Mouse (Mus musculus) heart, postnatal 0 days (tissue): ENCODE data around the gene Carmil2. TPM values are rescaled to one million over a fixed set of nuclear protein-coding genes. Genes with fewer than 3 reads are reported as not detected.

ENCODE experiments used
- ATAC-seq: fragments of 200-750 bp; cut with Nextera tagmentation; 2 replicates; pipeline ENCODE4 v1.8.0; 2017; ENCODE audit warnings: low read depth, moderate number of reproducible peaks, moderate library complexity; ENCODE audit not compliant: insufficient read depth
- DNase-seq: peaks from one replicate; pipeline ENCODE4 v3.0.0-alpha.2; 2016; ENCODE audit warnings: low spot score
- H3K27ac ChIP-seq: fragments of 300-500 bp; sonication (generic); 2 replicates; pipeline ENCODE4 v1.5.1; 2014; ENCODE audit warnings: low read depth, mild to moderate bottlenecking
- H3K27me3 ChIP-seq: fragments of 300-500 bp; sonication (generic); 2 replicates; pipeline ENCODE4 v1.6.1; 2014; ENCODE audit warnings: low read length, mixed read lengths; ENCODE audit not compliant: control insufficient read depth, insufficient read depth
- H3K36me3 ChIP-seq: fragments of 300-500 bp; sonication (generic); replicated peaks from 2 replicates; pipeline ENCODE4 v1.6.1; 2014; ENCODE audit warnings: low read length, mixed read lengths; ENCODE audit not compliant: control insufficient read depth, insufficient read depth
- H3K4me1 ChIP-seq: fragments of 300-500 bp; sonication (generic); 2 replicates; pipeline ENCODE4 v1.6.1; 2014; ENCODE audit warnings: antibody characterized with exemption; ENCODE audit not compliant: control insufficient read depth, insufficient read depth
- H3K4me2 ChIP-seq: fragments of 300-500 bp; sonication (generic); 2 replicates; pipeline ENCODE4 v1.6.1; 2014; ENCODE audit warnings: low read depth, mild to moderate bottlenecking, low read length, moderate library complexity
- H3K4me3 ChIP-seq: fragments of 300-500 bp; sonication (generic); 2 replicates; pipeline ENCODE4 v1.5.1; 2014; ENCODE audit warnings: low read depth, low read length
- H3K9ac ChIP-seq: fragments of 300-500 bp; sonication (generic); replicated peaks from 2 replicates; pipeline ENCODE4 v1.6.1; 2014; ENCODE audit warnings: low read depth, low read length, mixed read lengths
- H3K9me3 ChIP-seq: fragments of 300-500 bp; sonication (generic); replicated peaks from 2 replicates; pipeline ENCODE4 v1.6.1; 2016; ENCODE audit warnings: low read length; ENCODE audit not compliant: control insufficient read depth
- CTCF ChIP-seq: IDR thresholded peaks from 2 replicates; pipeline ENCODE4 v1.5.1; 2016; ENCODE audit warnings: antibody characterized with exemption, control low read depth, low read depth
- EP300 ChIP-seq: IDR thresholded peaks from 2 replicates; pipeline ENCODE4 v1.6.1; 2016; ENCODE audit warnings: antibody characterized with exemption, low read depth
- WGBS: fragments of 180-500 bp; shearing (Covaris S2); extraction: QIAGEN DNeasy Blood & Tissue Kit; methylation state at CpG from one replicate; pipeline ENCODE4 v1.1.7; 2014; 5-methylcytosine and 5-hydroxymethylcytosine counted together
- polyA plus RNA-seq: library from polyadenylated mRNA; unstranded; fragments of >200 nt; fragmentation: Nextera tagmentation; extraction: Ambion mirVana; gene quantifications from 2 replicates; pipeline ENCODE4 v1.2.1, GENCODE M21; 2015
- total RNA-seq: library from RNA; depleted of rRNA; stranded (reverse); fragments of >200 nt; gene quantifications from 2 replicates; pipeline ENCODE4 v1.2.3, GENCODE M21; 2014; ENCODE audit warnings: low replicate concordance; rRNA removed

Carmil2 gene
- total and polyA plus RNA-seq, 2 experiments from 2014 or later: 0.05 to 1.3 TPM

- DNase-seq (peak; percentile 83), ATAC-seq (peak; percentile 90)
- Histone ChIP-seq H3K9me3 (no peaks in the 10 kb centered on the region), H3K27me3 (no peaks in the 10 kb centered on the region), H3K27ac (peak overlapping the region; percentile 86), H3K4me1 (no peaks in the 10 kb centered on the region), H3K9ac (0 out of 2 replicates have a peak overlapping the region, but pooled peaks have one; percentile 15), H3K4me3 (no peak overlapping the region), H3K36me3 (0 out of 2 replicates have a peak, but pooled peaks cover 12% of the 10 kb centered on the region), H3K4me2 (peak overlapping the region; percentile 15; the same call in 1 of the 2 replicates)
- WGBS: 68% methylated on average over 18 of the region's 18 CpGs
- TF ChIP-seq CTCF (no peak), EP300 (peak; percentile 91)
Measured at GRCm38 (mm10) chr8:105727397-105728124, 41.5 kb downstream of the Carmil2 start.

GRCm38 (mm10) chr8:105732186-105732585 lies 46.1 kb downstream of the Carmil2 start:
- DNase-seq (no peak), ATAC-seq (no peak)
- WGBS: 88% methylated on average over 5 of the region's 5 CpGs
- no peaks in the 10 kb centered on the region for H3K9me3 ChIP-seq
- no peak overlapping the region for H3K4me2 ChIP-seq
- TF ChIP-seq EP300 (no peak), CTCF (no peak)
- H3K4me1 ChIP-seq: no peaks in the 10 kb centered on the region
- 0 out of 2 replicates have a peak, but pooled peaks cover 4% of the 10 kb centered on the region for H3K36me3 ChIP-seq
- no peaks in the 10 kb centered on the region for H3K27me3 ChIP-seq
- no peak overlapping the region for H3K27ac ChIP-seq
- no peak overlapping the region for H3K4me3 ChIP-seq
- no peak overlapping the region for H3K9ac ChIP-seq

GRCm38 (mm10) chr8:105739216-105739615 lies 53.1 kb downstream of the Carmil2 start:
- 84% methylated on average over 5 of the region's 5 CpGs for WGBS
- DNase-seq (no peak), ATAC-seq (no peak)
- Histone ChIP-seq H3K9me3 (no peaks in the 10 kb centered on the region), H3K4me3 (no peak overlapping the region), H3K27me3 (no peaks in the 10 kb centered on the region), H3K4me1 (no peaks in the 10 kb centered on the region), H3K27ac (no peak overlapping the region), H3K36me3 (no peaks in the 10 kb centered on the region), H3K4me2 (no peak overlapping the region), H3K9ac (no peak overlapping the region)
- TF ChIP-seq EP300 (no peak), CTCF (no peak)

DNA sequence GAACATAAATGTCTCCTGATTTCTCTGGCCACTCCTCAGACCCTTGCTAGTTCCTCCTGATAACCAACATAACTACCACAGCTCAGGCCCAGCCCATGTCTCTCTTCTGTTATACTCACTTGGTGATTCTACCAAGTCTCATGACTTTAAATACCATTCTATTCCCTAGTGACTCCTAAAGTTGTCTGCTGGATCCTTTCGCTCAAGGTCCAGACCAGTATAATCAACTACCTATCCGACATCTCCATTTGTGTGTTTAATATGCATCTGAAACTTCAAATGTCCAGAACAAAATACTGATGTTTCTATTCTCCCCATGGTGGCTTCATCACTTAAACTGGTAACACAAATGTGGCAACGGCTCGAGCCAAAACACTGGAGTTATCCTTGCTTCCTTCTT lies 57.2 kb downstream of the Carmil2 start:
- DNase-seq: no peak
- peaks cover 3% of the 10 kb centered on the region; the same call in 1 of the 2 replicates for H3K4me1 ChIP-seq
- H3K4me2 ChIP-seq: no peak overlapping the region
- H3K4me3 ChIP-seq: no peak overlapping the region
- no peak for ATAC-seq
- TF ChIP-seq CTCF: no peak
- no peak for TF ChIP-seq EP300
- no peaks in the 10 kb centered on the region for H3K27me3 ChIP-seq
- no peaks in the 10 kb centered on the region for H3K9me3 ChIP-seq
- H3K36me3 ChIP-seq: no peaks in the 10 kb centered on the region
- H3K27ac ChIP-seq: no peak overlapping the region
- WGBS: 69% methylated on average over 4 of the region's 4 CpGs
- H3K9ac ChIP-seq: no peak overlapping the region

Other genes with a start within 250 kb of the Carmil2 start
- gene Tppp3, start 214.7 kb upstream of the Carmil2 start, total RNA-seq: 12.9 and 19.8 TPM in 2 replicates
- 37.8 and 42.3 TPM in 2 replicates for gene Tppp3, start 214.7 kb upstream of the Carmil2 start, polyA plus RNA-seq
- 37.8 and 56.2 TPM in 2 replicates for gene Zdhhc1, start 189.4 kb upstream of the Carmil2 start, total RNA-seq
- gene Zdhhc1, start 189.4 kb upstream of the Carmil2 start, polyA plus RNA-seq: 19.1 TPM in 2 replicates
- gene Hsd11b2, start 167.5 kb upstream of the Carmil2 start, total RNA-seq: not detected in 2 replicates
- 0.18 and 0.25 TPM in 2 replicates for gene Hsd11b2, start 167.5 kb upstream of the Carmil2 start, polyA plus RNA-seq
- 52.1 and 60.8 TPM in 2 replicates for gene Atp6v0d1, start 120.2 kb upstream of the Carmil2 start, total RNA-seq
- gene Atp6v0d1, start 120.2 kb upstream of the Carmil2 start, polyA plus RNA-seq: 57.5 and 58.9 TPM in 2 replicates
- gene Ripor1, start 81.0 kb upstream of the Carmil2 start, total RNA-seq: 10.6 and 15.9 TPM in 2 replicates
- gene Ripor1, start 81.0 kb upstream of the Carmil2 start, polyA plus RNA-seq: 21.2 and 22.2 TPM in 2 replicates
- 13.7 and 21.3 TPM in 2 replicates for gene Ctcf, start 49.7 kb upstream of the Carmil2 start, total RNA-seq
- gene Ctcf, start 49.7 kb upstream of the Carmil2 start, polyA plus RNA-seq: 42.0 and 42.3 TPM in 2 replicates
- gene Agrp, start 48.9 kb upstream of the Carmil2 start, total RNA-seq: not detected in 2 replicates
- gene Agrp, start 48.9 kb upstream of the Carmil2 start, polyA plus RNA-seq: 0.25 and 0.53 TPM in 2 replicates
- gene Acd, start 14.8 kb downstream of the Carmil2 start, total RNA-seq: 8.7 and 12.8 TPM in 2 replicates
- 29.1 and 32.1 TPM in 2 replicates for gene Acd, start 14.8 kb downstream of the Carmil2 start, polyA plus RNA-seq
- gene Pard6a, start 14.9 kb downstream of the Carmil2 start, total RNA-seq: 14.0 and 15.5 TPM in 2 replicates
- gene Pard6a, start 14.9 kb downstream of the Carmil2 start, polyA plus RNA-seq: 16.7 and 18.5 TPM in 2 replicates
- not detected in 2 replicates for gene 4933405L10Rik, start 21.4 kb downstream of the Carmil2 start, total RNA-seq
- gene 4933405L10Rik, start 21.4 kb downstream of the Carmil2 start, polyA plus RNA-seq: not detected in 2 replicates
- 1.1 and 11.1 TPM in 2 replicates for gene Enkd1, start 21.9 kb downstream of the Carmil2 start, total RNA-seq
- gene Enkd1, start 21.9 kb downstream of the Carmil2 start, polyA plus RNA-seq: 4.0 and 5.9 TPM in 2 replicates
- 2.4 and 5.8 TPM in 2 replicates for gene Gfod2, start 72.4 kb downstream of the Carmil2 start, total RNA-seq
- 6.5 and 6.6 TPM in 2 replicates for gene Gfod2, start 72.4 kb downstream of the Carmil2 start, polyA plus RNA-seq
- gene Ranbp10, start 141.1 kb downstream of the Carmil2 start, total RNA-seq: 8.7 and 10.5 TPM in 2 replicates
- gene Ranbp10, start 141.1 kb downstream of the Carmil2 start, polyA plus RNA-seq: 6.1 and 6.7 TPM in 2 replicates
- not detected in 2 replicates for gene Tsnaxip1, start 141.5 kb downstream of the Carmil2 start, total RNA-seq
- 0.30 TPM in 1 of 2 replicates, not detected in the other for gene Tsnaxip1, start 141.5 kb downstream of the Carmil2 start, polyA plus RNA-seq
- gene Cenpt, start 167.0 kb downstream of the Carmil2 start, total RNA-seq: 28.3 and 32.2 TPM in 2 replicates
- 11.5 and 12.9 TPM in 2 replicates for gene Cenpt, start 167.0 kb downstream of the Carmil2 start, polyA plus RNA-seq
- 59.5 and 81.1 TPM in 2 replicates for gene Thap11, start 168.9 kb downstream of the Carmil2 start, total RNA-seq
- 35.5 and 36.6 TPM in 2 replicates for gene Thap11, start 168.9 kb downstream of the Carmil2 start, polyA plus RNA-seq
- 19.4 and 38.0 TPM in 2 replicates for gene Nutf2, start 174.3 kb downstream of the Carmil2 start, total RNA-seq
- gene Nutf2, start 174.3 kb downstream of the Carmil2 start, polyA plus RNA-seq: 135 and 147 TPM in 2 replicates
- gene Edc4, start 194.6 kb downstream of the Carmil2 start, total RNA-seq: 44.3 and 44.9 TPM in 2 replicates
- gene Edc4, start 194.6 kb downstream of the Carmil2 start, polyA plus RNA-seq: 15.1 and 18.1 TPM in 2 replicates
- gene Nrn1l, start 207.3 kb downstream of the Carmil2 start, total RNA-seq: not detected in 2 replicates
- gene Nrn1l, start 207.3 kb downstream of the Carmil2 start, polyA plus RNA-seq: 0.94 and 1.3 TPM in 2 replicates
- 44.2 and 52.4 TPM in 2 replicates for gene Pskh1, start 214.2 kb downstream of the Carmil2 start, total RNA-seq
- 15.4 and 15.6 TPM in 2 replicates for gene Pskh1, start 214.2 kb downstream of the Carmil2 start, polyA plus RNA-seq
- not detected in 2 replicates for gene Ctrl, start 247.6 kb downstream of the Carmil2 start, total RNA-seq
- gene Ctrl, start 247.6 kb downstream of the Carmil2 start, polyA plus RNA-seq: 0.31 and 0.38 TPM in 2 replicates